8 mouse cellular contexts compared by ENCODE assay signal in the genomic region with DNA sequence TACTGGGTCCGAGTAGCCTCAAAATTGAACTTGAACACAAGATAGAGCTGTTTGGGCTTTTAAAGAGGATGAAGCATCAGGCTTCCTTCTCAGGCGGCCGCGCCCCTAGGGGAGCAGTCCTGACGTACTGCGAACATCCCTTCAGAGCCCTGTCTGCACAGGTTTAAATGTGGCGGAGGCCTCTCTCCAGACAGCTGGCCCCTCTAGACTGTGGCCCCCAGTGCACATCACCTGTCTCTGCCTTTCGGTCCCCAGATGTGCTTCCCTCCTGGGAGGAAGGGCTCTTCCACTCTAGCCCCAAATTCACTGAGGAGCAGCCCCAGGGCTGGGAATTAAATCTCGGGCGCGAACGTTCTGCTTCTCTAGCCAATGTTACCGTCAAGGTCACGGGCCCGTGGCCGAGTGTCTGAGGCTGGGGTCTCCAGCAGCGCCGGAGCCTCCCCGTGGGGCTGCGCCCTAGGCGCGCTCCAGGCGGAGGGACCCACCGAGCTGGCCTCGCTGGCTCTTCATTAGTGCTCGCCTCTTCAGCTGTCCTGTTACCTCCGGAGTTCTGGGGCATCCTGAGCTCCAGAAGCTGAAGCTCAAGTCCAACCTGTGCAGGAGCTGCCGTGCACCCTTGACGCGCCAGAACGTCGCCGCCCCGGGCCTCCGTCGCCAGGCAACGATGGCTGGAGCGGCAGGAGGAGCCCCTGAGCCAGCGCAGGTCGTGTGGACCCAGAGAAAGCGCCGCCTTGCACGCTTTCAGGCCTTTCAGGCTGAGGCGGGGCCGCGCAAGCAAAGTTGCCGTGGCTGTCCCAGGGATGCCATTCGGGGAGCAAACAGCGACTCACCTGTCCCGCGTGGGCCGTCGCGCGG. TPM values are rescaled to one million over a fixed set of nuclear protein-coding genes. Genes with fewer than 3 reads are reported as not detected.
DNase-seq lines count a peak whose midpoint lies in the region; ATAC-seq and TF ChIP-seq lines count a peak whose summit lies in the region.

No protein-coding gene starts in this region.

- TF ChIP-seq POLR2A in lung, adult 2 months (IDR thresholded peaks at IDR 0.05; ENCODE audit: borderline replicate concordance, extremely low read depth, low read depth, low read length) = no peak

- no peak for DNase-seq in lung, adult 2 months
- peak; percentile 83 for DNase-seq in embryo, embryonic 10 days (ENCODE audit: low spot score)
- peak; percentile 65 for DNase-seq in right cerebral cortex, postnatal 14 days
- no peak for DNase-seq in urinary bladder, postnatal 25 days (ENCODE audit: low spot score)

- no peak for TF ChIP-seq CTCF in lung, adult 2 months (IDR thresholded peaks at IDR 0.05; ENCODE audit: insufficient read depth, low read length)

- WGBS in lung, embryonic 15.5 days = 6% methylated on average over 55 of the region's 55 CpGs
- WGBS in lung, adult 2 months = 8% methylated on average over 55 of the region's 55 CpGs
- WGBS in hindbrain, embryonic 15.5 days = 4% methylated on average over 55 of the region's 55 CpGs
- WGBS in limb, embryonic 15.5 days = 5% methylated on average over 55 of the region's 55 CpGs

- peak; percentile 76 for ATAC-seq in lung, embryonic 15.5 days (ENCODE audit: borderline replicate concordance, extremely low read depth, low FRiP score, low TSS enrichment)
- peak; percentile 77 for ATAC-seq in hindbrain, embryonic 15.5 days (ENCODE audit: low FRiP score, low read depth)
- peak; percentile 71 for ATAC-seq in limb, embryonic 15.5 days (ENCODE audit: insufficient number of reproducible peaks, low FRiP score, low TSS enrichment, low read depth)
- ATAC-seq in erythroblast, adult 5-6 weeks (replicated peaks; ENCODE audit: low FRiP score, poor library complexity, severe bottlenecking) = no peak

- peaks cover 50% of the 10 kb centered on the region for H3K27me3 ChIP-seq in lung, embryonic 15.5 days
- H3K27me3 ChIP-seq in hindbrain, embryonic 15.5 days = peaks cover 23% of the 10 kb centered on the region
- H3K27me3 ChIP-seq in limb, embryonic 15.5 days = peaks cover 33% of the 10 kb centered on the region

- peaks cover 16% of the 10 kb centered on the region for H3K4me1 ChIP-seq in lung, embryonic 15.5 days
- H3K4me1 ChIP-seq in lung, adult 2 months (ENCODE audit: control insufficient read depth, insufficient read depth, low read length) = no peaks in the 10 kb centered on the region
- peaks cover 30% of the 10 kb centered on the region for H3K4me1 ChIP-seq in hindbrain, embryonic 15.5 days (replicated peaks)
- H3K4me1 ChIP-seq in limb, embryonic 15.5 days = peaks cover 15% of the 10 kb centered on the region

- H3K4me3 ChIP-seq in lung, embryonic 15.5 days = peak overlapping the region; percentile 52
- H3K4me3 ChIP-seq in lung, adult 2 months (replicated peaks; ENCODE audit: extremely low read depth, low read depth, low read length) = no peak overlapping the region
- H3K4me3 ChIP-seq in hindbrain, embryonic 15.5 days = peak overlapping the region; percentile 61
- H3K4me3 ChIP-seq in limb, embryonic 15.5 days = peak overlapping the region; percentile 60

- peak overlapping the region; percentile 50 for H3K9ac ChIP-seq in lung, embryonic 15.5 days
- peak overlapping the region; percentile 56 for H3K9ac ChIP-seq in hindbrain, embryonic 15.5 days
- H3K9ac ChIP-seq in limb, embryonic 15.5 days = peak overlapping the region; percentile 38

- H3K36me3 ChIP-seq in lung, embryonic 15.5 days = no peaks in the 10 kb centered on the region
- H3K36me3 ChIP-seq in hindbrain, embryonic 15.5 days = no peaks in the 10 kb centered on the region
- no peaks in the 10 kb centered on the region for H3K36me3 ChIP-seq in limb, embryonic 15.5 days

- no peak overlapping the region for H3K27ac ChIP-seq in lung, embryonic 15.5 days
- H3K27ac ChIP-seq in hindbrain, embryonic 15.5 days (replicated peaks) = peak overlapping the region; percentile 80
- peak overlapping the region; percentile 67 for H3K27ac ChIP-seq in limb, embryonic 15.5 days

- no peaks in the 10 kb centered on the region for H3K9me3 ChIP-seq in lung, embryonic 15.5 days
- H3K9me3 ChIP-seq in hindbrain, embryonic 15.5 days = no peaks in the 10 kb centered on the region
- H3K9me3 ChIP-seq in limb, embryonic 15.5 days = no peaks in the 10 kb centered on the region

- peak overlapping the region; percentile 98 for H3K4me2 ChIP-seq in lung, embryonic 15.5 days
- H3K4me2 ChIP-seq in hindbrain, embryonic 15.5 days = peak overlapping the region; percentile 86
- peak overlapping the region; percentile 97 for H3K4me2 ChIP-seq in limb, embryonic 15.5 days

RNA-seq across cellular contexts. Expression of a gene that starts 0.8 kb away (rescaled TPM):
- 2.7 and 2.8 TPM in 2 replicates for polyA plus RNA-seq in lung, embryonic 15.5 days (2015; fragmentation: Nextera tagmentation; extraction: Ambion mirVana)
- 0.72 and 1.5 TPM in 2 replicates for polyA plus RNA-seq in lung, adult 2 months (2012; rRNA removed)
- 16.4 and 19.7 TPM in 2 replicates for polyA plus RNA-seq in hindbrain, embryonic 15.5 days (2015; fragmentation: Nextera tagmentation; extraction: Ambion mirVana)
- polyA plus RNA-seq in limb, embryonic 15.5 days (2015; fragmentation: Nextera tagmentation; extraction: Ambion mirVana) = 6.5 TPM in 2 replicates
- total RNA-seq in erythroblast, adult 5-6 weeks (2015; ENCODE audit: low replicate concordance) = not detected in 2 replicates
- total RNA-seq in erythroblast, adult 5-6 weeks (2017; ENCODE audit: low replicate concordance) = not detected in 2 replicates

RNA-seq across cellular contexts. Expression of a gene that starts 37.9 kb away (rescaled TPM):
- not detected in 2 replicates for polyA plus RNA-seq in lung, embryonic 15.5 days (2015; fragmentation: Nextera tagmentation; extraction: Ambion mirVana)
- not detected in 2 replicates for polyA plus RNA-seq in lung, adult 2 months (2012; rRNA removed)
- polyA plus RNA-seq in hindbrain, embryonic 15.5 days (2015; fragmentation: Nextera tagmentation; extraction: Ambion mirVana) = not detected in 2 replicates
- polyA plus RNA-seq in limb, embryonic 15.5 days (2015; fragmentation: Nextera tagmentation; extraction: Ambion mirVana) = 0.16 TPM in 1 of 2 replicates, not detected in the other
- not detected in 2 replicates for total RNA-seq in erythroblast, adult 5-6 weeks (2015; ENCODE audit: low replicate concordance)
- total RNA-seq in erythroblast, adult 5-6 weeks (2017; ENCODE audit: low replicate concordance) = not detected in 2 replicates

RNA-seq across cellular contexts. Expression of a gene that starts 57.7 kb away (rescaled TPM):
- 0.04 and 0.14 TPM in 2 replicates for polyA plus RNA-seq in lung, embryonic 15.5 days (2015; fragmentation: Nextera tagmentation; extraction: Ambion mirVana)
- 0.50 and 1.1 TPM in 2 replicates for polyA plus RNA-seq in lung, adult 2 months (2012; rRNA removed)
- 10.1 and 10.4 TPM in 2 replicates for polyA plus RNA-seq in hindbrain, embryonic 15.5 days (2015; fragmentation: Nextera tagmentation; extraction: Ambion mirVana)
- 0.54 and 0.61 TPM in 2 replicates for polyA plus RNA-seq in limb, embryonic 15.5 days (2015; fragmentation: Nextera tagmentation; extraction: Ambion mirVana)
- not detected in 2 replicates for total RNA-seq in erythroblast, adult 5-6 weeks (2015; ENCODE audit: low replicate concordance)
- not detected in 2 replicates for total RNA-seq in erythroblast, adult 5-6 weeks (2017; ENCODE audit: low replicate concordance)

Comparison
In these comparisons a context has a peak if more than half of its experiments do, and no peak if none do; other contexts are left out.
1. DNase-seq: peak in embryo, embryonic 10 days (single experiment) and right cerebral cortex, postnatal 14 days (single experiment); none in lung, adult 2 months (single experiment) and urinary bladder, postnatal 25 days (single experiment).
2. Peak in every context shown above with its lines, with median percentiles within 50 percentile points of each other: H3K4me2 ChIP-seq and H3K9ac ChIP-seq.